Mouse (Mus musculus): ENCODE measurements at regions not wholly inside any gene's neighbourhood (a gene's known extent, or its start where the extent isn't known, plus 50 kb on each side); places are given as distances from the start of the nearest gene placed in this dataset.

DNA sequence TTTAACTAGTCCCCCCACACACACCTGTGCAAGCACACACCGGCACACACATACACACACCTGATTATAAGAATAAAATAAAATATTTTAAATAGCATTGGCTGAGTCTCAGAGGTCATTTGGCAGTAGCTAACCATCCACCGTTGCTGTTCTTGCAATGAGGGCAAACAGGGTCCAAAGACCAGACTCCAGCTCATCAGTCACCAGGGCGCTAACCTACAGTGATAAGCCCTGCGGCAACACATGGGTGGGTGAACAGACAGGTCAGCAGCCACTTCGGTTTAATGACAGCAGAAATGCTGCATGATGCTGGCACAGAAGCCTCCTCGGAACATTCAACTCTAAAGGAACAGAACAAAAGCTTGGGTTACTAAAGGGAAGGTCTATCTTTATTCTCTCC is 54.9 kb downstream of the Tas2r134 start:
- no peak for DNase-seq (ENCODE audit: low spot score)
- WGBS, result 90% methylated on average over 6 of the region's 6 CpGs
- Histone ChIP-seq H3K9me3 (ENCODE audit: control insufficient read depth, low read length) (no peaks in the 10 kb centered on the region), H3K4me2 (ENCODE audit: low read depth, low read length, severe bottlenecking) (no peak overlapping the region), H3K4me3 (ENCODE audit: low read depth, low read length) (no peak overlapping the region), H3K9ac (ENCODE audit: low read length) (no peak overlapping the region), H3K36me3 (ENCODE audit: control insufficient read depth, insufficient read depth, low read length) (no peaks in the 10 kb centered on the region), H3K4me1 (replicated peaks; ENCODE audit: control insufficient read depth, insufficient read depth, low read length) (no peaks in the 10 kb centered on the region), H3K27ac (ENCODE audit: low read depth, low read length) (no peak overlapping the region), H3K27me3 (ENCODE audit: control insufficient read depth, insufficient read depth, low read length) (no peaks in the 10 kb centered on the region)
- ATAC-seq (replicated peaks; ENCODE audit: low FRiP score), result no peak

DNA sequence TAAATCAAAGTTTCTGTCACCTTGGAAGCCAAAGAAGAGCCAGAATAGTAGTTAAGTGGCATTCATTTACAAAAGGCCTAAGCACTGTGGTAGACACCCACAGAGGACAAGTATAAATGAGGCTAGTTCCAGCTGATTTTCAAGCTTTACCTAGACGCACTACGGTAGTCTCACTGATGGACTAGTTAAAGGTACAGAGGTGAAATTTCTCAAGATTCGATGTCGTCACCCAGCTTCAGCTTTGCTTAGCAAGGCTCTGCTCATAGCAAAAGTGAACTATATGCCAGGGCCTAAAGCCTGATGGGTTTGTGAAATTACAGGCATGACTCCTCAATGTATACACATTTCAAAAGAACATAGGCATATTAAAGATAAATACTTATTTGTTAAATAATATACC is 55.4 kb downstream of the Tas2r134 start:
- ATAC-seq (replicated peaks; ENCODE audit: low FRiP score) (no peak), DNase-seq (ENCODE audit: low spot score) (no peak)
- 93% methylated on average over 4 of the region's 4 CpGs for WGBS
- H3K27ac ChIP-seq (ENCODE audit: low read depth, low read length), result no peak overlapping the region
- no peaks in the 10 kb centered on the region for H3K4me1 ChIP-seq (replicated peaks; ENCODE audit: control insufficient read depth, insufficient read depth, low read length)
- no peak overlapping the region for H3K4me3 ChIP-seq (ENCODE audit: low read depth, low read length)
- H3K27me3 ChIP-seq (ENCODE audit: control insufficient read depth, insufficient read depth, low read length), result no peaks in the 10 kb centered on the region
- no peaks in the 10 kb centered on the region for H3K9me3 ChIP-seq (ENCODE audit: control insufficient read depth, low read length)
- no peaks in the 10 kb centered on the region for H3K36me3 ChIP-seq (ENCODE audit: control insufficient read depth, insufficient read depth, low read length)
- no peak overlapping the region for H3K9ac ChIP-seq (ENCODE audit: low read length)
- H3K4me2 ChIP-seq (ENCODE audit: low read depth, low read length, severe bottlenecking), result no peak overlapping the region

DNA sequence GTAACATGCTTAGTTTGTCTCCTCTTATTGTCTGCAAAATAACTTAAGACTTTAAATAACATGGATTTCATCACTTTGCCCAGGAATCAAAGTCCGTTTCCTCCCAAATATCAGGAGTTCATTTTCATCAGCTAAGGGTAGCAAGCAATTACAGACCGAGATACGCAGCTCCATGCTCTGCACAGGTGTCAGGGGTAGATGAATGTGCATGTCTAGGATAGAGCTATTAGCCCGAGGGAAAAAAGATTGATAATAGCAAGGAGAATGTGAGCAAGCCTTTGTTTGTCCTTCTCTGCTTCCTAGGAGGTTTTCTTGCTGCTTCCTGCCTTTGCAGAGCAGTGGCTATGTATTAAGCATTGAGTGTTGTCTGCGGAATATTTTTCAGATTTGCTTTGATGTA is 77.8 kb downstream of the Tas2r134 start:
- Histone ChIP-seq H3K4me2 (ENCODE audit: low read depth, low read length, severe bottlenecking) (no peak overlapping the region), H3K9ac (ENCODE audit: low read length) (no peak overlapping the region), H3K27me3 (ENCODE audit: control insufficient read depth, insufficient read depth, low read length) (no peaks in the 10 kb centered on the region), H3K4me3 (ENCODE audit: low read depth, low read length) (no peak overlapping the region), H3K4me1 (replicated peaks; ENCODE audit: control insufficient read depth, insufficient read depth, low read length) (no peaks in the 10 kb centered on the region), H3K27ac (ENCODE audit: low read depth, low read length) (no peak overlapping the region), H3K36me3 (ENCODE audit: control insufficient read depth, insufficient read depth, low read length) (no peaks in the 10 kb centered on the region), H3K9me3 (ENCODE audit: control insufficient read depth, low read length) (no peaks in the 10 kb centered on the region)
- 86% methylated on average over 5 of the region's 5 CpGs for WGBS
- DNase-seq (ENCODE audit: low spot score) (no peak), ATAC-seq (replicated peaks; ENCODE audit: low FRiP score) (no peak)

DNA sequence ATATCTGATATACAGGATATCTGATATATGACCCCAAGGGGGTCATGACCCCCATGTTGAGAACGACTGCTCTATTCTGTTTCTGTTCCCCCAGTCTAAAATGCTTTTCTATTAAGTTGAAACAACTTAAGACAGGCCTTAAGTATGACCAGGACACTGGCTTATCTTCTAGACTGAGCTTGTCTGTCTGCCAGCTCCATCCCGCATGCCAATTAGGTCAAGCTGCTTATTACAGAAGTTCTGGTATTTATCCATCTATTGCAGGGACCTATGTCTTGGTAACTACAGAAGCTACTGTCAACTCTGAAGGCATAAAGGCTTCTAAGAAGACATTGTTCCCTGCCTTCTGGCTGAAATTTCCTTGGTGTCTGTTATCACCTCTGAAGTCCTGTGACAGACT is 81.4 kb downstream of the Tas2r134 start:
- DNase-seq (ENCODE audit: low spot score) (no peak), ATAC-seq (replicated peaks; ENCODE audit: low FRiP score) (no peak)
- Histone ChIP-seq H3K36me3 (ENCODE audit: control insufficient read depth, insufficient read depth, low read length) (no peaks in the 10 kb centered on the region), H3K4me2 (ENCODE audit: low read depth, low read length, severe bottlenecking) (no peak overlapping the region), H3K4me3 (ENCODE audit: low read depth, low read length) (no peak overlapping the region), H3K27ac (ENCODE audit: low read depth, low read length) (no peak overlapping the region), H3K9me3 (ENCODE audit: control insufficient read depth, low read length) (no peaks in the 10 kb centered on the region), H3K4me1 (replicated peaks; ENCODE audit: control insufficient read depth, insufficient read depth, low read length) (no peaks in the 10 kb centered on the region), H3K27me3 (ENCODE audit: control insufficient read depth, insufficient read depth, low read length) (no peaks in the 10 kb centered on the region), H3K9ac (ENCODE audit: low read length) (no peak overlapping the region)
- WGBS, result 87% methylated on average over 2 of the region's 2 CpGs

- H3K36me3 ChIP-seq (ENCODE audit: control insufficient read depth, insufficient read depth, low read length), result no peaks in the 10 kb centered on the region
- no peak for DNase-seq (ENCODE audit: low spot score)
- H3K9ac ChIP-seq (ENCODE audit: low read length), result no peak overlapping the region
- no peaks in the 10 kb centered on the region for H3K9me3 ChIP-seq (ENCODE audit: control insufficient read depth, low read length)
- 96% methylated on average over 7 of the region's 7 CpGs for WGBS
- no peaks in the 10 kb centered on the region for H3K4me1 ChIP-seq (replicated peaks; ENCODE audit: control insufficient read depth, insufficient read depth, low read length)
- no peak overlapping the region for H3K4me3 ChIP-seq (ENCODE audit: low read depth, low read length)
- no peaks in the 10 kb centered on the region for H3K27me3 ChIP-seq (ENCODE audit: control insufficient read depth, insufficient read depth, low read length)
- ATAC-seq (replicated peaks; ENCODE audit: low FRiP score), result no peak
- no peak overlapping the region for H3K27ac ChIP-seq (ENCODE audit: low read depth, low read length)
- no peak overlapping the region for H3K4me2 ChIP-seq (ENCODE audit: low read depth, low read length, severe bottlenecking)
These were observed 85.3 kb downstream of the Tas2r134 start for GRCm38 (mm10) chr2:51712611-51713010.

DNA sequence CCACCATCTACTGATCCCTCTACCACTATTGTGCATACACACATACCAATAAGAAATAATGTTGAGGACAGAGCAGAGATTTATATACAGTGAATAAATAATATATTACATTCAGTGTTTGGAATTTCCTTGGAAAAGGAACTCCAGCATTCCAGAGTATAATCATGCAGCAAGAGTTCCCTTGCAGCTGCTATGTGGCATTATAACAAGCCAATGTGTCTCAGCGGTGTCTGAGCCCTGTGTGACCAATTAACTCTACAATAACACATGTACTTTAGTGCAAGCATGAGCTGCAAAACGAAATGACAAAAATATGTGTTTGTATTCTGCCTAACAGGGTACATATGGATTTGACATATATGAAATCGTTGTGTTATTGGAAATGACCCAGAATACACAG is 103.5 kb downstream of the Tas2r134 start:
- Histone ChIP-seq H3K4me1 (replicated peaks; ENCODE audit: control insufficient read depth, insufficient read depth, low read length) (no peaks in the 10 kb centered on the region; the same call in 1 of the 2 replicates), H3K4me2 (ENCODE audit: low read depth, low read length, severe bottlenecking) (no peak overlapping the region), H3K9ac (ENCODE audit: low read length) (no peak overlapping the region), H3K27ac (ENCODE audit: low read depth, low read length) (no peak overlapping the region), H3K36me3 (ENCODE audit: control insufficient read depth, insufficient read depth, low read length) (no peaks in the 10 kb centered on the region), H3K27me3 (ENCODE audit: control insufficient read depth, insufficient read depth, low read length) (no peaks in the 10 kb centered on the region), H3K4me3 (ENCODE audit: low read depth, low read length) (no peak overlapping the region), H3K9me3 (ENCODE audit: control insufficient read depth, low read length) (no peaks in the 10 kb centered on the region)
- 77% methylated on average over 3 of the region's 3 CpGs for WGBS
- no peak for DNase-seq (ENCODE audit: low spot score)
- no peak for ATAC-seq (replicated peaks; ENCODE audit: low FRiP score)

DNA sequence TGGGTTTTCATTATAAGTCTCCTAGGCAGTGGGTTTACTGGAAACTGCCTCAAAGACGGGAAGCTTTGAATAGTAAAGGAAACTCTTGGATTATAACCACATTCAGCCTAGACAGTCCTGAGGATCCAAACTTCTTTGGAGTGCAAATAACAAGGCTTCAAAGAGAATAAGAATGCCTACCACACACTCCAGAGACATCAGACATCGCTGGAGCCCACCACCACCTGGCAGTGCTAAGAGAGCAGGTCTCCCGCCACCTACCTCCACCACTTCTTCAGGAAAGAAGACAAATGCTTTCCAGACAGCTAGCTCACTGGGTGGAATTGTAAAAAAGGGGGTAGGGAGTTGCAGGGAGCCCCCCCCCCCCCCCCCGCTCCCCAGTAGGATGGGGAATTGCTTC is 104.4 kb downstream of the Tas2r134 start:
- ATAC-seq (replicated peaks; ENCODE audit: low FRiP score) (no peak), DNase-seq (ENCODE audit: low spot score) (no peak)
- Histone ChIP-seq H3K4me2 (ENCODE audit: low read depth, low read length, severe bottlenecking) (no peak overlapping the region), H3K9me3 (ENCODE audit: control insufficient read depth, low read length) (no peaks in the 10 kb centered on the region), H3K4me1 (replicated peaks; ENCODE audit: control insufficient read depth, insufficient read depth, low read length) (no peaks in the 10 kb centered on the region; the same call in 1 of the 2 replicates), H3K36me3 (ENCODE audit: control insufficient read depth, insufficient read depth, low read length) (no peaks in the 10 kb centered on the region), H3K27ac (ENCODE audit: low read depth, low read length) (no peak overlapping the region), H3K4me3 (ENCODE audit: low read depth, low read length) (no peak overlapping the region), H3K9ac (ENCODE audit: low read length) (no peak overlapping the region), H3K27me3 (ENCODE audit: control insufficient read depth, insufficient read depth, low read length) (no peaks in the 10 kb centered on the region)
- WGBS, result 41% methylated on average over 4 of the region's 4 CpGs

- H3K36me3 ChIP-seq (ENCODE audit: control insufficient read depth, insufficient read depth, low read length), result no peaks in the 10 kb centered on the region
- WGBS, result 41% methylated on average over 2 of the region's 2 CpGs
- DNase-seq (ENCODE audit: low spot score) (no peak), ATAC-seq (replicated peaks; ENCODE audit: low FRiP score) (no peak)
- H3K4me1 ChIP-seq (replicated peaks; ENCODE audit: control insufficient read depth, insufficient read depth, low read length), result no peaks in the 10 kb centered on the region; the same call in 1 of the 2 replicates
- no peaks in the 10 kb centered on the region for H3K9me3 ChIP-seq (ENCODE audit: control insufficient read depth, low read length)
- H3K27me3 ChIP-seq (ENCODE audit: control insufficient read depth, insufficient read depth, low read length), result no peaks in the 10 kb centered on the region
- no peak overlapping the region for H3K9ac ChIP-seq (ENCODE audit: low read length)
- no peak overlapping the region for H3K4me2 ChIP-seq (ENCODE audit: low read depth, low read length, severe bottlenecking)
- H3K27ac ChIP-seq (ENCODE audit: low read depth, low read length), result no peak overlapping the region
- no peak overlapping the region for H3K4me3 ChIP-seq (ENCODE audit: low read depth, low read length)
These were observed 105.0 kb downstream of the Tas2r134 start for GRCm38 (mm10) chr2:51732355-51732754.

DNA sequence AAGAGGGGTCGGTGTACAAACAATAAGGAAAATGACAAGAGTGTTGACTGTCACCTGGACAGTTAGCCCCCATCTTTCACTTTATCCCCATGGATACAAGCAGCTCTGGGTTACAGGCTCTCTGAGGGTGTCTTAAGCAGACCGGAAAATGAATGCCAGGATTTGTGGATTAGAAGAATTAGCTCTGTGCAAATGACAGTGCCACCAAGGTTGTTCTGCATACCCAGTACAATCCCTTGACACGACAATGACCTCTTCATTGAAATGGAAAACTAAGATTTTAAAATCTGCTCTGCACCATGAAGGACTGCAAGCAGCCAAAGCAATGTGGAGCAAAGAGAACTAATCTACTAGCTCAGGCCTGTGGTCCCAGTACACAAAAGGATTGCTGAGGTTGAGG is 105.9 kb downstream of the Tas2r134 start:
- H3K27me3 ChIP-seq (ENCODE audit: control insufficient read depth, insufficient read depth, low read length), result no peaks in the 10 kb centered on the region
- no peak overlapping the region for H3K27ac ChIP-seq (ENCODE audit: low read depth, low read length)

More for the DNA sequence above, 105.9 kb downstream of the Tas2r134 start:
- no peak overlapping the region for H3K4me3 ChIP-seq (ENCODE audit: low read depth, low read length)
- no peaks in the 10 kb centered on the region; the same call in 1 of the 2 replicates for H3K4me1 ChIP-seq (replicated peaks; ENCODE audit: control insufficient read depth, insufficient read depth, low read length)
- H3K9me3 ChIP-seq (ENCODE audit: control insufficient read depth, low read length), result no peaks in the 10 kb centered on the region
- no peak overlapping the region for H3K9ac ChIP-seq (ENCODE audit: low read length)
- no peaks in the 10 kb centered on the region for H3K36me3 ChIP-seq (ENCODE audit: control insufficient read depth, insufficient read depth, low read length)
- ATAC-seq (replicated peaks; ENCODE audit: low FRiP score) (peak; percentile 72), DNase-seq (ENCODE audit: low spot score) (no peak)
- WGBS, result 32% methylated on average over 3 of the region's 3 CpGs
- no peak overlapping the region for H3K4me2 ChIP-seq (ENCODE audit: low read depth, low read length, severe bottlenecking)

Measured in forebrain, embryonic 11.5 days (tissue).